Comparison of ENCODE assay signal across 7 mouse cellular contexts in genomic region chrX:102070591-102071471, GRCm38 (mm10). TPM values are rescaled to one million over a fixed set of nuclear protein-coding genes. Genes with fewer than 3 reads are reported as not detected.
DNase-seq lines count a peak whose midpoint lies in the region; ATAC-seq lines count a peak whose summit lies in the region.

TSS of gene Rtl5 (minus strand) at chrX:102071304.

- peak; percentile 90 for ATAC-seq in limb, embryonic 12.5 days (ENCODE audit: insufficient number of reproducible peaks, insufficient read depth, low FRiP score, low TSS enrichment, low read depth)
- peak; percentile 96 for ATAC-seq in midbrain, embryonic 13.5 days

- peaks cover 79% of the 10 kb centered on the region for H3K27me3 ChIP-seq in limb, embryonic 12.5 days
- peaks cover 11% of the 10 kb centered on the region; the same call in 1 of the 2 replicates for H3K27me3 ChIP-seq in midbrain, embryonic 13.5 days

- peak within 1 kb of the TSS; percentile 60 for H3K9ac ChIP-seq in limb, embryonic 12.5 days (replicated peaks)
- H3K9ac ChIP-seq in midbrain, embryonic 13.5 days (replicated peaks) = peak within 1 kb of the TSS; percentile 73

- H3K4me3 ChIP-seq in limb, embryonic 12.5 days (replicated peaks) = peak within 1 kb of the TSS; percentile 48
- H3K4me3 ChIP-seq in midbrain, embryonic 13.5 days (replicated peaks) = peak within 1 kb of the TSS; percentile 57

- peak; percentile 78 for DNase-seq in adrenal gland, postnatal 25 days
- peak; percentile 61 for DNase-seq in embryo, embryonic 9.5 days (ENCODE audit: extremely low spot score)
- peak; percentile 77 to 85 for DNase-seq in heart, adult 18-20 months
- peak; percentile 65 for DNase-seq in kidney, adult 18-20 months
- peak; percentile 14 to 15 for DNase-seq in spleen, postnatal 14 days (ENCODE audit: low spot score in 2 of 2)

- 20% methylated on average over 60 of the region's 61 CpGs for WGBS in limb, embryonic 12.5 days
- WGBS in midbrain, embryonic 13.5 days = 24% methylated on average over 61 of the region's 61 CpGs

- H3K4me1 ChIP-seq in limb, embryonic 12.5 days (replicated peaks) = peaks cover 5% of the 10 kb centered on the region; the same call in 1 of the 2 replicates
- H3K4me1 ChIP-seq in midbrain, embryonic 13.5 days (replicated peaks) = peaks cover 54% of the 10 kb centered on the region

- no peaks in the 10 kb centered on the region for H3K36me3 ChIP-seq in limb, embryonic 12.5 days
- no peaks in the 10 kb centered on the region for H3K36me3 ChIP-seq in midbrain, embryonic 13.5 days

- no peaks in the 10 kb centered on the region for H3K9me3 ChIP-seq in limb, embryonic 12.5 days
- no peaks in the 10 kb centered on the region for H3K9me3 ChIP-seq in midbrain, embryonic 13.5 days

- H3K4me2 ChIP-seq in limb, embryonic 12.5 days = peak within 1 kb of the TSS; percentile 62
- peak within 1 kb of the TSS; percentile 63 for H3K4me2 ChIP-seq in midbrain, embryonic 13.5 days (replicated peaks)

- H3K27ac ChIP-seq in limb, embryonic 12.5 days = peak within 1 kb of the TSS; percentile 87
- H3K27ac ChIP-seq in midbrain, embryonic 13.5 days = peak within 1 kb of the TSS; percentile 89

RNA-seq across cellular contexts. Expression of gene Rtl5, which starts in this region (rescaled TPM):
- 6.1 and 8.9 TPM in 2 replicates for total RNA-seq in adrenal gland, postnatal 25 days (2021)
- total RNA-seq in heart, adult 18-20 months (2021) = 1 to 10 TPM; 1.1 to 1.3 TPM
- polyA plus RNA-seq in limb, embryonic 12.5 days (2016; fragmentation: Nextera tagmentation; extraction: Ambion mirVana) = 3.1 and 3.2 TPM in 2 replicates
- polyA plus RNA-seq in midbrain, embryonic 13.5 days (2015; fragmentation: Nextera tagmentation; extraction: Ambion mirVana) = 8.0 and 10.9 TPM in 2 replicates

Comparison
In these comparisons a context has a peak if more than half of its experiments do, and no peak if none do; other contexts are left out.
1. Peak in every context shown above with its lines: DNase-seq, ATAC-seq, H3K4me3 ChIP-seq and H3K27ac ChIP-seq.
2. DNase-seq: peak in every context shown above with its lines; median percentile 81 in heart, adult 18-20 months; 78 in adrenal gland, postnatal 25 days; 65 in kidney, adult 18-20 months; 61 in embryo, embryonic 9.5 days; 14 in spleen, postnatal 14 days.